Mouse (Mus musculus) liver, embryonic 14.5 days (tissue): ENCODE results near the gene Odc1. TPM values are rescaled to one million over a fixed set of nuclear protein-coding genes. Genes with fewer than 3 reads are reported as not detected.

Experiments used
- ATAC-seq: fragments of 200-750 bp; cut with Nextera tagmentation; 2 replicates; pipeline ENCODE4 v1.8.0; 2017; ENCODE audit warnings: moderate number of reproducible peaks, mild to moderate bottlenecking, moderate library complexity; ENCODE audit not compliant: insufficient read depth
- DNase-seq, 3 experiments: peaks; one replicate each; pipeline ENCODE4 v3.0.0-alpha.2; 2012 to 2013; ENCODE audit warnings: low read depth in 3 of 3, low spot score in 3 of 3
- H3K27ac ChIP-seq: fragments of 300-500 bp; sonication (generic); 2 replicates; pipeline ENCODE4 v1.5.1; 2014; ENCODE audit warnings: moderate library complexity, mild to moderate bottlenecking, control low read depth, inconsistent platforms
- H3K27me3 ChIP-seq: fragments of 300-500 bp; sonication (generic); 2 replicates; pipeline ENCODE4 v1.6.1; 2014; ENCODE audit warnings: mild to moderate bottlenecking, low read length, moderate library complexity; ENCODE audit not compliant: control insufficient read depth, insufficient read depth
- H3K36me3 ChIP-seq: fragments of 300-500 bp; sonication (generic); replicated peaks from 2 replicates; pipeline ENCODE4 v1.6.1; 2014; ENCODE audit warnings: low read depth; ENCODE audit not compliant: control insufficient read depth, insufficient read depth
- H3K4me1 ChIP-seq, 2 experiments: fragments of 200-500 bp in 1 of 2; fragments of 300-500 bp in 1 of 2; sonication (generic) in 1 of 2; replicated peaks; 2 replicates each; pipeline ENCODE4 v1.6.1; 2012 to 2014; ENCODE audit warnings: antibody characterized with exemption in 1 of 2, inconsistent platforms in 1 of 2, low read length in 1 of 2; ENCODE audit not compliant: control insufficient read depth in 2 of 2, insufficient read depth in 2 of 2
- H3K4me2 ChIP-seq: fragments of 300-500 bp; sonication (generic); 2 replicates; pipeline ENCODE4 v1.6.1; 2014; ENCODE audit warnings: low read depth, mild to moderate bottlenecking, control low read depth, moderate library complexity
- H3K4me3 ChIP-seq, 2 experiments: fragments of 200-500 bp in 1 of 2; fragments of 300-500 bp in 1 of 2; sonication (generic) in 1 of 2; 2 replicates each; pipeline ENCODE4 v1.5.1; 2012 to 2014; ENCODE audit warnings: low read depth in 2 of 2, low read length in 2 of 2, mild to moderate bottlenecking in 2 of 2, control low read depth in 1 of 2, inconsistent platforms in 1 of 2, moderate library complexity in 1 of 2; ENCODE audit not compliant: insufficient read depth in 1 of 2
- H3K9ac ChIP-seq: fragments of 300-500 bp; sonication (generic); replicated peaks from 2 replicates; pipeline ENCODE4 v1.6.1; 2014; ENCODE audit warnings: mild to moderate bottlenecking, control low read depth, moderate library complexity
- H3K9me3 ChIP-seq: fragments of 300-500 bp; sonication (generic); 2 replicates; pipeline ENCODE4 v1.6.1; 2016; ENCODE audit warnings: low read length, mixed read lengths; ENCODE audit not compliant: control insufficient read depth
- CTCF ChIP-seq: IDR thresholded peaks from 2 replicates; pipeline ENCODE4 v1.5.1; 2016; ENCODE audit warnings: antibody characterized with exemption, low read depth, control low read depth
- EP300 ChIP-seq: IDR thresholded peaks from 2 replicates; pipeline ENCODE4 v1.6.1; 2016; ENCODE audit warnings: antibody characterized with exemption, low read depth
- WGBS: fragments of 180-500 bp; shearing (Covaris S2); extraction: QIAGEN DNeasy Blood & Tissue Kit; methylation state at CpG from one replicate; pipeline ENCODE4 v1.1.7; 2014; ENCODE audit not compliant: insufficient replicate concordance; 5-methylcytosine and 5-hydroxymethylcytosine counted together
- polyA plus RNA-seq, 2 experiments: library from polyadenylated mRNA; depleted of rRNA in 1 of 2; stranded (reverse) in 1 of 2; unstranded in 1 of 2; fragments of >200 nt; fragmentation: Nextera tagmentation in 1 of 2; extraction: Ambion mirVana in 1 of 2; gene quantifications; 2 replicates each; pipeline versions ENCODE4 v1.2.1 to v1.2.3; 2012 to 2014

Odc1 gene
- polyA plus RNA-seq, 2 experiments = 444 to 457 TPM

GRCm38 (mm10) chr12:17583860-17584259 lies 39.3 kb downstream of the Odc1 start:
- WGBS = 40% methylated on average over 3 of the region's 3 CpGs
- H3K4me2 ChIP-seq = no peak overlapping the region
- no peaks in the 10 kb centered on the region for H3K9me3 ChIP-seq
- no peak overlapping the region for H3K27ac ChIP-seq
- no peak for TF ChIP-seq EP300
- no peak for TF ChIP-seq CTCF
- H3K27me3 ChIP-seq = no peaks in the 10 kb centered on the region
- H3K4me1 ChIP-seq = no peaks in the 10 kb centered on the region
- H3K9ac ChIP-seq = no peak overlapping the region
- no peak overlapping the region for H3K4me3 ChIP-seq
- H3K36me3 ChIP-seq = no peaks in the 10 kb centered on the region
- DNase-seq = no peak
- no peak for ATAC-seq

- TF ChIP-seq EP300 (no peak), CTCF (no peak)
- Histone ChIP-seq H3K4me1 (no peaks in the 10 kb centered on the region), H3K4me3 (no peak overlapping the region), H3K9ac (no peak overlapping the region), H3K4me2 (no peak overlapping the region), H3K27me3 (no peaks in the 10 kb centered on the region), H3K9me3 (no peaks in the 10 kb centered on the region), H3K27ac (no peak overlapping the region), H3K36me3 (no peaks in the 10 kb centered on the region)
- no peak for ATAC-seq
- no peak for DNase-seq
- 60% methylated on average over 3 of the region's 3 CpGs for WGBS
Measured at GRCm38 (mm10) chr12:17586011-17586410, 41.4 kb downstream of the Odc1 start.

- Histone ChIP-seq H3K4me2 (no peak overlapping the region), H3K9ac (no peak overlapping the region), H3K9me3 (no peaks in the 10 kb centered on the region), H3K4me3 (no peak overlapping the region), H3K4me1 (no peaks in the 10 kb centered on the region), H3K27ac (no peak overlapping the region), H3K36me3 (no peaks in the 10 kb centered on the region), H3K27me3 (no peaks in the 10 kb centered on the region)
- TF ChIP-seq EP300 = no peak
- TF ChIP-seq CTCF = no peak
- DNase-seq = no peak
- ATAC-seq = no peak
- 55% methylated on average over 3 of the region's 3 CpGs for WGBS
Measured at GRCm38 (mm10) chr12:17588436-17588835, 43.8 kb downstream of the Odc1 start.

- no peak for TF ChIP-seq EP300
- TF ChIP-seq CTCF = no peak
- H3K27me3 ChIP-seq = no peaks in the 10 kb centered on the region
- no peak overlapping the region for H3K4me3 ChIP-seq
- ATAC-seq = no peak
- no peaks in the 10 kb centered on the region for H3K36me3 ChIP-seq
- 69% methylated on average over 7 of the region's 7 CpGs for WGBS
- no peak overlapping the region for H3K4me2 ChIP-seq
- no peaks in the 10 kb centered on the region for H3K9me3 ChIP-seq
- no peak overlapping the region for H3K27ac ChIP-seq
- H3K9ac ChIP-seq = no peak overlapping the region
- no peak for DNase-seq
- no peaks in the 10 kb centered on the region for H3K4me1 ChIP-seq
Measured at GRCm38 (mm10) chr12:17588906-17589612, 44.5 kb downstream of the Odc1 start.

- no peak overlapping the region for H3K27ac ChIP-seq
- H3K4me3 ChIP-seq = no peak overlapping the region
- no peak overlapping the region for H3K9ac ChIP-seq
- no peak for TF ChIP-seq CTCF
- no peak for TF ChIP-seq EP300
- no peak overlapping the region for H3K4me2 ChIP-seq
- H3K9me3 ChIP-seq = no peaks in the 10 kb centered on the region
- ATAC-seq = no peak
- H3K4me1 ChIP-seq = 0 out of 4 replicates have a peak, but pooled peaks cover 0 to 5% of the 10 kb centered on the region in 2 experiments
- H3K27me3 ChIP-seq = no peaks in the 10 kb centered on the region
- 62% methylated on average over 4 of the region's 4 CpGs for WGBS
- no peak for DNase-seq
- no peaks in the 10 kb centered on the region for H3K36me3 ChIP-seq
Measured at GRCm38 (mm10) chr12:17591249-17591648, 46.7 kb downstream of the Odc1 start.
